Mouse (Mus musculus) heart, embryonic 13.5 days (tissue): ENCODE data around the gene Krtap28-10. TPM values are rescaled to one million over a fixed set of nuclear protein-coding genes. Genes with fewer than 3 reads are reported as not detected.
"Not testable (repeated sequence)": the region's sequence is repeated elsewhere in the genome, so short reads cannot be mapped to it uniquely, and the experiment has no call there.

ENCODE experiments used
- ATAC-seq: fragments of 200-750 bp; cut with Nextera tagmentation; 2 replicates; pipeline ENCODE4 v1.8.0; 2017; ENCODE audit warnings: moderate TSS enrichment; ENCODE audit not compliant: insufficient number of reproducible peaks, low FRiP score, low TSS enrichment; ENCODE audit errors: extremely low read depth
- H3K27ac ChIP-seq: fragments of 300-500 bp; sonication (generic); replicated peaks from 2 replicates; pipeline ENCODE4 v1.5.1; 2015; ENCODE audit warnings: moderate library complexity, mild to moderate bottlenecking, inconsistent platforms
- H3K27me3 ChIP-seq: fragments of 300-500 bp; sonication (generic); replicated peaks from 2 replicates; pipeline ENCODE4 v1.6.1; 2015; ENCODE audit warnings: mild to moderate bottlenecking, inconsistent platforms
- H3K36me3 ChIP-seq: fragments of 300-500 bp; sonication (generic); 2 replicates; pipeline ENCODE4 v1.6.1; 2015; ENCODE audit warnings: mild to moderate bottlenecking, inconsistent platforms
- H3K4me1 ChIP-seq: fragments of 300-500 bp; sonication (generic); 2 replicates; pipeline ENCODE4 v1.6.1; 2015; ENCODE audit warnings: inconsistent platforms
- H3K4me2 ChIP-seq: fragments of 300-500 bp; sonication (generic); 2 replicates; pipeline ENCODE4 v1.6.1; 2015; ENCODE audit warnings: inconsistent platforms, mild to moderate bottlenecking, moderate library complexity
- H3K4me3 ChIP-seq: fragments of 300-500 bp; sonication (generic); 2 replicates; pipeline ENCODE4 v1.5.1; 2015; ENCODE audit warnings: moderate library complexity, mild to moderate bottlenecking, inconsistent platforms
- H3K9ac ChIP-seq: fragments of 300-500 bp; sonication (generic); 2 replicates; pipeline ENCODE4 v1.6.1; 2015; ENCODE audit warnings: inconsistent platforms, mild to moderate bottlenecking, moderate library complexity
- H3K9me3 ChIP-seq: fragments of 300-500 bp; sonication (generic); 2 replicates; pipeline ENCODE4 v1.6.1; 2016; ENCODE audit warnings: inconsistent platforms
- WGBS: fragments of 180-500 bp; shearing (Covaris S2); methylation state at CpG from one replicate; pipeline ENCODE4 v1.1.7; 2015; ENCODE audit warnings: mixed read lengths; 5-methylcytosine and 5-hydroxymethylcytosine counted together
- polyA plus RNA-seq: library from polyadenylated mRNA; unstranded; fragments of >200 nt; fragmentation: Nextera tagmentation; extraction: Ambion mirVana; gene quantifications from 2 replicates; pipeline ENCODE4 v1.2.1, GENCODE M21; 2015

Krtap28-10 gene
- polyA plus RNA-seq, 1 experiment from 2014 or later = not detected

GRCm38 (mm10) chr1:83007471-83007870 is 34.8 kb downstream of the Krtap28-10 start:
- H3K9ac ChIP-seq = no peak overlapping the region
- ATAC-seq = no peak
- 68% methylated on average over 6 of the region's 6 CpGs for WGBS

GRCm38 (mm10) chr1:83006218-83007179 is 35.8 kb downstream of the Krtap28-10 start:
- WGBS = 47% methylated on average over 8 of the region's 8 CpGs
- no peak for ATAC-seq
- Histone ChIP-seq H3K4me2 (0 out of 2 replicates have a peak overlapping the region, but pooled peaks have one; percentile 9), H3K9ac (no peak overlapping the region), H3K4me3 (no peak overlapping the region), H3K27ac (peak overlapping the region; percentile 15; the same call in 1 of the 2 replicates), H3K36me3 (no peaks in the 10 kb centered on the region), H3K9me3 (no peaks in the 10 kb centered on the region), H3K27me3 (no peaks in the 10 kb centered on the region), H3K4me1 (peaks cover 21% of the 10 kb centered on the region)

More at GRCm38 (mm10) chr1:83007471-83007870, 34.8 kb downstream of the Krtap28-10 start:
- Histone ChIP-seq H3K27me3 (no peaks in the 10 kb centered on the region), H3K9me3 (no peaks in the 10 kb centered on the region), H3K27ac (no peak overlapping the region), H3K4me3 (no peak overlapping the region), H3K36me3 (no peaks in the 10 kb centered on the region), H3K4me1 (peaks cover 21% of the 10 kb centered on the region), H3K4me2 (no peak overlapping the region)

DNA sequence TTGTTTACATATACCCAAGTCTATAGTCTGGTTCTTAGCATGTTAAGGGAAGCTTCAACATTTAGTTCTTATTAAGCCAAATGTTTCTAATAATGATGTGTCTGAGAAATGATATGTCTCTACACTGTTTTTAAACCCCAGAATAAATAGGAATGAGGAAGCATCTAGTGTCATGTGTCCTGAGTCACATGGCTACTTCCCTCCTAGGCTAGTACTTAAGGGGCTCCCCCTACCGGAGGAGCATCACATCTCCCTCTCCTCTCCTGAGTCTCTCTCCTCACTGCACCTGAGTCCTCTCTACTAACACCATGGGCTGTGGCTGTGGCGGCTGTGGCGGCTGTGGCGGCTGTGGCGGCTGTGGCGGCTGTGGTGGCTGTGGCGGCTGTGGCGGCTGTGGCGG is 42.0 kb downstream of the Krtap28-10 start, which contains the start of gene Gm47959:
Gm47959 (plus strand) TSS at position 243 of the 400 bp plus-strand sequence.
- not testable (repeated sequence) for H3K27me3 ChIP-seq, H3K27ac ChIP-seq, H3K4me1 ChIP-seq, H3K4me2 ChIP-seq, ATAC-seq, H3K9ac ChIP-seq, H3K4me3 ChIP-seq, H3K9me3 ChIP-seq, H3K36me3 ChIP-seq
- 93% methylated on average over 9 of the region's 9 CpGs for WGBS

DNA sequence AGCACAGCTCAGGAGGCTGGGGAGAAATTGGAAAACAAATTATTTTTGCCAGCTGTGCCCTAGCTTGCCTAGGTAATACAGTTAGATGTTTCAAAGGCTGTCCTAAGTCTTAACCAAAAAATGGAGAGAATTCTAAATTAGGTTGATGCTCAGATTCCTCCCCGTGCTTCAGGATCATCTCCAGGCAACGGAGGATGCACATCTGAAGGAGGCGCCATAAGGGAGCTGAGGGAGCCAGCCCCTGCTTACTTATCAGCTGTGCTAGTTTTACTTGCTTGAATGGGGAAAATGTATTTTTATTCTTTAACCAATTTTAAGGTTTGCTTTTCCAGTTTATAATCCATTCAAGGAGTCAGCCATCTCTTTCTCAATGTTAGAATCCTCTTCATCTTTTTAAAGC is 48.3 kb downstream of the Krtap28-10 start:
- ATAC-seq = no peak
- Histone ChIP-seq H3K4me2 (no peak overlapping the region), H3K27me3 (no peaks in the 10 kb centered on the region), H3K9ac (no peak overlapping the region), H3K36me3 (no peaks in the 10 kb centered on the region), H3K27ac (no peak overlapping the region), H3K9me3 (no peaks in the 10 kb centered on the region), H3K4me1 (peaks cover 10% of the 10 kb centered on the region; the same call in 1 of the 2 replicates), H3K4me3 (no peak overlapping the region)
- WGBS = 76% methylated on average over 3 of the region's 3 CpGs

- Histone ChIP-seq H3K36me3 (no peaks in the 10 kb centered on the region), H3K27ac (no peak overlapping the region), H3K4me1 (peaks cover 14% of the 10 kb centered on the region), H3K4me2 (no peak overlapping the region), H3K9ac (no peak overlapping the region), H3K27me3 (no peaks in the 10 kb centered on the region), H3K9me3 (no peaks in the 10 kb centered on the region), H3K4me3 (no peak overlapping the region)
- 87% methylated on average over 6 of the region's 6 CpGs for WGBS
- ATAC-seq = no peak
Measured at GRCm38 (mm10) chr1:82992093-82992492, 50.2 kb downstream of the Krtap28-10 start.

GRCm38 (mm10) chr1:82991596-82991995 is 50.7 kb downstream of the Krtap28-10 start:
- H3K36me3 ChIP-seq = no peaks in the 10 kb centered on the region
- WGBS = 79% methylated on average over 3 of the region's 3 CpGs
- H3K27ac ChIP-seq = no peak overlapping the region
- no peak overlapping the region for H3K9ac ChIP-seq
- H3K4me2 ChIP-seq = no peak overlapping the region
- H3K9me3 ChIP-seq = no peaks in the 10 kb centered on the region
- H3K4me1 ChIP-seq = peaks cover 14% of the 10 kb centered on the region
- H3K4me3 ChIP-seq = no peak overlapping the region
- H3K27me3 ChIP-seq = no peaks in the 10 kb centered on the region
- no peak for ATAC-seq

Other genes with a start within 250 kb of the Krtap28-10 start
- gene Agfg1, start 203.0 kb downstream of the Krtap28-10 start, polyA plus RNA-seq = 29.0 and 29.3 TPM in 2 replicates
- 0.19 TPM in 2 replicates for gene A030005L19Rik, start 129.2 kb downstream of the Krtap28-10 start, polyA plus RNA-seq
- not detected in 2 replicates for gene A030014E15Rik, start 117.6 kb downstream of the Krtap28-10 start, polyA plus RNA-seq
- gene Gm6217, start 111.1 kb downstream of the Krtap28-10 start, polyA plus RNA-seq = not detected in 2 replicates
- gene A030003K21Rik, start 99.1 kb downstream of the Krtap28-10 start, polyA plus RNA-seq = not detected in 2 replicates
- gene Gm7544, start 86.5 kb downstream of the Krtap28-10 start, polyA plus RNA-seq = not detected in 2 replicates
- not detected in 2 replicates for gene Gm47955, start 82.2 kb downstream of the Krtap28-10 start, polyA plus RNA-seq
- not detected in 2 replicates for gene Gm47959, start 41.9 kb downstream of the Krtap28-10 start, polyA plus RNA-seq
- gene Slc19a3, start 4.0 kb downstream of the Krtap28-10 start, polyA plus RNA-seq = 1.6 and 2.0 TPM in 2 replicates
- gene Gm47969, start 2.5 kb upstream of the Krtap28-10 start, polyA plus RNA-seq = not detected in 2 replicates
- gene A030005K14Rik, start 16.9 kb upstream of the Krtap28-10 start, polyA plus RNA-seq = not detected in 2 replicates
- not detected in 2 replicates for gene Krtap28-13, start 18.4 kb upstream of the Krtap28-10 start, polyA plus RNA-seq
- 0.25 and 0.47 TPM in 2 replicates for gene Ccl20, start 74.3 kb upstream of the Krtap28-10 start, polyA plus RNA-seq
- gene Daw1, start 117.3 kb upstream of the Krtap28-10 start, polyA plus RNA-seq = not detected in 2 replicates